Mouse (Mus musculus) intestine, postnatal 0 days (tissue): ENCODE data around the gene Phf24. TPM values are rescaled to one million over a fixed set of nuclear protein-coding genes. Genes with fewer than 3 reads are reported as not detected.
A peak's percentile ranks its signal among the peaks of the same experiment; 100 is the strongest.

ENCODE experiments used
- ATAC-seq: fragments of 200-750 bp; cut with Nextera tagmentation; 2 replicates; pipeline ENCODE4 v1.8.0; 2017; ENCODE audit warnings: mild to moderate bottlenecking, moderate TSS enrichment, moderate library complexity
- H3K27ac ChIP-seq: fragments of 300-500 bp; sonication (generic); 2 replicates; pipeline ENCODE4 v1.5.1; 2014; ENCODE audit warnings: mild to moderate bottlenecking, low read depth, low read length, moderate library complexity
- H3K27me3 ChIP-seq: fragments of 300-500 bp; sonication (generic); replicated peaks from 2 replicates; pipeline ENCODE4 v1.6.1; 2014; ENCODE audit warnings: low read length, mixed read lengths; ENCODE audit not compliant: control insufficient read depth, insufficient read depth
- H3K36me3 ChIP-seq: fragments of 300-500 bp; sonication (generic); 2 replicates; pipeline ENCODE4 v1.6.1; 2014; ENCODE audit warnings: mild to moderate bottlenecking, moderate library complexity; ENCODE audit not compliant: control insufficient read depth, insufficient read depth
- H3K4me1 ChIP-seq: fragments of 300-500 bp; sonication (generic); replicated peaks from 2 replicates; pipeline ENCODE4 v1.6.1; 2014; ENCODE audit warnings: antibody characterized with exemption, low read length, mixed read lengths; ENCODE audit not compliant: control insufficient read depth, insufficient read depth
- H3K4me2 ChIP-seq: fragments of 300-500 bp; sonication (generic); replicated peaks from 2 replicates; pipeline ENCODE4 v1.6.1; 2014; ENCODE audit warnings: low read depth, mild to moderate bottlenecking, moderate library complexity
- H3K4me3 ChIP-seq: fragments of 300-500 bp; sonication (generic); 2 replicates; pipeline ENCODE4 v1.5.1; 2014; ENCODE audit warnings: low read depth, low read length
- H3K9ac ChIP-seq: fragments of 300-500 bp; sonication (generic); 2 replicates; pipeline ENCODE4 v1.6.1; 2014; ENCODE audit warnings: mild to moderate bottlenecking, low read depth, low read length
- H3K9me3 ChIP-seq: fragments of 300-500 bp; sonication (generic); 2 replicates; pipeline ENCODE4 v1.6.1; 2016; ENCODE audit warnings: mixed run types; ENCODE audit not compliant: control insufficient read depth
- CTCF ChIP-seq: sonication (generic); IDR thresholded peaks from 2 replicates; pipeline ENCODE4 v1.5.1; 2016; ENCODE audit warnings: low read depth, mild to moderate bottlenecking, control low read depth, antibody characterized with exemption, moderate library complexity
- WGBS: fragments of 180-500 bp; shearing (Covaris S2); extraction: QIAGEN DNeasy Blood & Tissue Kit; methylation state at CpG from one replicate; pipeline ENCODE4 v1.1.7; 2014; 5-methylcytosine and 5-hydroxymethylcytosine counted together
- polyA plus RNA-seq: library from polyadenylated mRNA; unstranded; fragments of >200 nt; fragmentation: Nextera tagmentation; extraction: Ambion mirVana; gene quantifications from 2 replicates; pipeline ENCODE4 v1.2.1, GENCODE M21; 2015

Gene Phf24
- polyA plus RNA-seq, 1 experiment from 2014 or later: 1.0 TPM

- Histone ChIP-seq H3K36me3 (no peaks in the 10 kb centered on the region; the same call in 1 of the 2 replicates), H3K27me3 (peaks cover 17% of the 10 kb centered on the region; the same call in 1 of the 2 replicates), H3K4me1 (peaks cover 8% of the 10 kb centered on the region; the same call in 1 of the 2 replicates), H3K4me2 (peak within 1 kb of the TSS; percentile 91), H3K9me3 (no peaks in the 10 kb centered on the region), H3K27ac (peak within 1 kb of the TSS; percentile 93), H3K4me3 (peak within 1 kb of the TSS; percentile 78), H3K9ac (peak within 1 kb of the TSS; percentile 89)
- ATAC-seq: peak; percentile 95
- under 1% methylated on average over 38 of the region's 39 CpGs for WGBS
- TF ChIP-seq CTCF: 0 out of 2 replicates have a peak, but pooled peaks have one; percentile 7
Measured at GRCm38 (mm10) chr4:42949676-42950051, 33.2 kb downstream of the Phf24 start, which contains the start of gene Dnajb5. TSS of gene Dnajb5 (plus strand) at chr4:42949814.

GRCm38 (mm10) chr4:42950065-42950558 lies 33.7 kb downstream of the Phf24 start:
- Histone ChIP-seq H3K27me3 (peaks cover 17% of the 10 kb centered on the region; the same call in 1 of the 2 replicates), H3K4me1 (peaks cover 8% of the 10 kb centered on the region; the same call in 1 of the 2 replicates), H3K36me3 (no peaks in the 10 kb centered on the region; the same call in 1 of the 2 replicates), H3K4me2 (peak overlapping the region; percentile 91), H3K27ac (peak overlapping the region; percentile 93), H3K9ac (peak overlapping the region; percentile 89), H3K4me3 (peak overlapping the region; percentile 78), H3K9me3 (no peaks in the 10 kb centered on the region)
- ATAC-seq: peak; percentile 73
- TF ChIP-seq CTCF: no peak
- WGBS: 3% methylated on average over 23 of the region's 27 CpGs

GRCm38 (mm10) chr4:42951206-42952195 lies 35.0 kb downstream of the Phf24 start:
- 58% methylated on average over 11 of the region's 11 CpGs for WGBS
- Histone ChIP-seq H3K4me2 (peak overlapping the region; percentile 27; the same call in 1 of the 2 replicates), H3K4me1 (peaks cover 8% of the 10 kb centered on the region; the same call in 1 of the 2 replicates), H3K36me3 (peaks cover 2% of the 10 kb centered on the region; the same call in 1 of the 2 replicates), H3K9me3 (no peaks in the 10 kb centered on the region), H3K9ac (no peak overlapping the region; the same call in 1 of the 2 replicates), H3K27me3 (0 out of 2 replicates have a peak, but pooled peaks cover 9% of the 10 kb centered on the region), H3K4me3 (no peak overlapping the region), H3K27ac (peak overlapping the region; percentile 64)
- no peak for TF ChIP-seq CTCF
- ATAC-seq: peak; percentile 58

- H3K4me1 ChIP-seq: peaks cover 8% of the 10 kb centered on the region; the same call in 1 of the 2 replicates
- peak overlapping the region; percentile 64 for H3K27ac ChIP-seq
- no peak for TF ChIP-seq CTCF
- H3K4me2 ChIP-seq: no peak overlapping the region
- H3K9me3 ChIP-seq: no peaks in the 10 kb centered on the region
- peaks cover 13% of the 10 kb centered on the region for H3K36me3 ChIP-seq
- 0 out of 2 replicates have a peak, but pooled peaks cover 4% of the 10 kb centered on the region for H3K27me3 ChIP-seq
- no peak overlapping the region for H3K4me3 ChIP-seq
- no peak overlapping the region for H3K9ac ChIP-seq
- WGBS: 81% methylated on average over 7 of the region's 7 CpGs
- no peak for ATAC-seq
Measured at GRCm38 (mm10) chr4:42952563-42952962, 36.1 kb downstream of the Phf24 start.

- TF ChIP-seq CTCF: no peak
- H3K27me3 ChIP-seq: no peaks in the 10 kb centered on the region
- H3K9me3 ChIP-seq: no peaks in the 10 kb centered on the region
- H3K9ac ChIP-seq: no peak overlapping the region
- peaks cover 21% of the 10 kb centered on the region for H3K36me3 ChIP-seq
- no peak for ATAC-seq
- no peak overlapping the region for H3K27ac ChIP-seq
- H3K4me2 ChIP-seq: no peak overlapping the region
- no peak overlapping the region for H3K4me3 ChIP-seq
- peaks cover 8% of the 10 kb centered on the region; the same call in 1 of the 2 replicates for H3K4me1 ChIP-seq
- WGBS: 54% methylated on average over 9 of the region's 10 CpGs
Measured at GRCm38 (mm10) chr4:42953435-42954094, 37.1 kb downstream of the Phf24 start.
